Mouse (Mus musculus): ENCODE data around the gene Zeb2.

- no peak for TF ChIP-seq CTCF (IDR thresholded peaks at IDR 0.05; ENCODE audit: control insufficient read depth, insufficient read depth, insufficient read length)
- TF ChIP-seq USF1 (IDR thresholded peaks at IDR 0.05; ENCODE audit: low read depth) = no peak
Measured at GRCm38 (mm10) chr2:45115211-45115610, 2.0 kb downstream of the Zeb2 start.

All from C2C12 (cell line).